ENCODE assay signal across 8 mouse cellular contexts in genomic region chr16:30188769-30189430, GRCm38 (mm10).
DNase-seq lines count a peak whose midpoint lies in the region; ATAC-seq and TF ChIP-seq lines count a peak whose summit lies in the region.

No protein-coding gene starts in this region.

- no peak for ATAC-seq in hindbrain, embryonic 14.5 days (ENCODE audit: low FRiP score)
- no peak for ATAC-seq in hindbrain, embryonic 11.5 days (ENCODE audit: low FRiP score)
- no peak for ATAC-seq in forebrain, embryonic 14.5 days
- peak; percentile 82 for ATAC-seq in hindbrain, embryonic 16.5 days

- no peak overlapping the region for H3K9ac ChIP-seq in hindbrain, embryonic 14.5 days
- H3K9ac ChIP-seq in hindbrain, embryonic 11.5 days (ENCODE audit: low read depth, low read length): no peak overlapping the region
- no peak overlapping the region for H3K9ac ChIP-seq in forebrain, embryonic 14.5 days (ENCODE audit: low read length)
- H3K9ac ChIP-seq in hindbrain, embryonic 16.5 days (ENCODE audit: low read depth, low read length): 0 out of 2 replicates have a peak overlapping the region, but pooled peaks have one; percentile 1

- H3K4me2 ChIP-seq in hindbrain, embryonic 14.5 days (replicated peaks): no peak overlapping the region
- H3K4me2 ChIP-seq in hindbrain, embryonic 11.5 days (replicated peaks; ENCODE audit: low read depth, low read length): no peak overlapping the region
- H3K4me2 ChIP-seq in forebrain, embryonic 14.5 days (ENCODE audit: low read length): no peak overlapping the region
- no peak overlapping the region for H3K4me2 ChIP-seq in hindbrain, embryonic 16.5 days (ENCODE audit: low read length)

- no peak overlapping the region for H3K4me3 ChIP-seq in hindbrain, embryonic 14.5 days (replicated peaks; ENCODE audit: low read length)
- no peak overlapping the region for H3K4me3 ChIP-seq in hindbrain, embryonic 11.5 days (ENCODE audit: low read depth, low read length)
- H3K4me3 ChIP-seq in forebrain, embryonic 14.5 days (ENCODE audit: low read depth, low read length): no peak overlapping the region
- H3K4me3 ChIP-seq in hindbrain, embryonic 16.5 days (ENCODE audit: low read length): no peak overlapping the region
- no peak overlapping the region for H3K4me3 ChIP-seq in limb, embryonic 10.5 days
- H3K4me3 ChIP-seq in testis, adult 2 months (ENCODE audit: control insufficient read depth, low read depth, low read length): no peak overlapping the region

- H3K4me1 ChIP-seq in hindbrain, embryonic 14.5 days (replicated peaks; ENCODE audit: control insufficient read depth, insufficient read depth, low read length): peaks cover 5% of the 10 kb centered on the region
- H3K4me1 ChIP-seq in hindbrain, embryonic 11.5 days (replicated peaks; ENCODE audit: control insufficient read depth, insufficient read depth, low read length): peaks cover 5% of the 10 kb centered on the region; the same call in 1 of the 2 replicates
- peaks cover 11% of the 10 kb centered on the region for H3K4me1 ChIP-seq in forebrain, embryonic 14.5 days (ENCODE audit: control insufficient read depth, insufficient read depth, low read length)
- peaks cover 36% of the 10 kb centered on the region for H3K4me1 ChIP-seq in hindbrain, embryonic 16.5 days (ENCODE audit: control insufficient read depth, insufficient read depth, low read depth, low read length)
- peaks cover 88% of the 10 kb centered on the region for H3K4me1 ChIP-seq in limb, embryonic 10.5 days
- H3K4me1 ChIP-seq in testis, adult 2 months (ENCODE audit: control insufficient read depth, insufficient read depth, low read length): peaks cover 17% of the 10 kb centered on the region

- peak; percentile 53 for TF ChIP-seq POLR2A in testis, adult 2 months (IDR thresholded peaks at IDR 0.05; ENCODE audit: control insufficient read depth, low read depth, low read length)

- H3K36me3 ChIP-seq in hindbrain, embryonic 14.5 days (replicated peaks; ENCODE audit: control insufficient read depth, insufficient read depth): no peaks in the 10 kb centered on the region
- no peaks in the 10 kb centered on the region for H3K36me3 ChIP-seq in hindbrain, embryonic 11.5 days (ENCODE audit: control insufficient read depth, insufficient read depth, low read length)
- H3K36me3 ChIP-seq in forebrain, embryonic 14.5 days (ENCODE audit: control insufficient read depth, insufficient read depth, low read length): no peaks in the 10 kb centered on the region
- H3K36me3 ChIP-seq in hindbrain, embryonic 16.5 days (ENCODE audit: control insufficient read depth, insufficient read depth, low read length): no peaks in the 10 kb centered on the region
- no peaks in the 10 kb centered on the region for H3K36me3 ChIP-seq in limb, embryonic 10.5 days
- H3K36me3 ChIP-seq in testis, adult 2 months (ENCODE audit: control insufficient read depth, insufficient read depth, low read length): no peaks in the 10 kb centered on the region

- no peak overlapping the region for H3K27ac ChIP-seq in hindbrain, embryonic 14.5 days
- H3K27ac ChIP-seq in hindbrain, embryonic 11.5 days (ENCODE audit: low read depth, low read length): no peak overlapping the region
- no peak overlapping the region for H3K27ac ChIP-seq in forebrain, embryonic 14.5 days (ENCODE audit: low read depth, low read length)
- H3K27ac ChIP-seq in hindbrain, embryonic 16.5 days (ENCODE audit: low read depth, low read length): peak overlapping the region; percentile 42; the same call in 1 of the 2 replicates
- H3K27ac ChIP-seq in limb, embryonic 10.5 days: peak overlapping the region; percentile 83
- H3K27ac ChIP-seq in testis, adult 2 months (ENCODE audit: control insufficient read depth, insufficient read depth, low read depth, low read length): peak overlapping the region; percentile 50

- peaks cover 61% of the 10 kb centered on the region for H3K27me3 ChIP-seq in hindbrain, embryonic 14.5 days (ENCODE audit: control insufficient read depth, insufficient read depth, low read length)
- H3K27me3 ChIP-seq in hindbrain, embryonic 11.5 days (ENCODE audit: control insufficient read depth, insufficient read depth, low read length): peaks cover 63% of the 10 kb centered on the region
- peaks cover 4% of the 10 kb centered on the region; the same call in 1 of the 2 replicates for H3K27me3 ChIP-seq in forebrain, embryonic 14.5 days (replicated peaks; ENCODE audit: control insufficient read depth, insufficient read depth, low read length)
- peaks cover 16% of the 10 kb centered on the region for H3K27me3 ChIP-seq in hindbrain, embryonic 16.5 days (replicated peaks; ENCODE audit: control insufficient read depth, insufficient read depth, low read length)
- H3K27me3 ChIP-seq in limb, embryonic 10.5 days (ENCODE audit: low read depth, poor library complexity, severe bottlenecking): peaks cover 59% of the 10 kb centered on the region
- no peaks in the 10 kb centered on the region for H3K27me3 ChIP-seq in testis, adult 2 months (ENCODE audit: control insufficient read depth, insufficient read depth, low read length)

- WGBS in hindbrain, embryonic 14.5 days: 50% methylated on average over 8 of the region's 8 CpGs
- 66% methylated on average over 8 of the region's 8 CpGs for WGBS in hindbrain, embryonic 11.5 days
- 59% methylated on average over 8 of the region's 8 CpGs for WGBS in forebrain, embryonic 14.5 days
- WGBS in hindbrain, embryonic 16.5 days: 50% methylated on average over 8 of the region's 8 CpGs
- 81% methylated on average over 8 of the region's 8 CpGs for WGBS in limb, embryonic 10.5 days

- peak; percentile 29 for DNase-seq in hindbrain, embryonic 14.5 days (ENCODE audit: low spot score)
- DNase-seq in hindbrain, embryonic 11.5 days (ENCODE audit: low spot score): no peak
- peak; percentile 88 for DNase-seq in adrenal gland, postnatal 10 days
- DNase-seq in forebrain, embryonic 14.5 days (ENCODE audit: low spot score): peak; percentile 39
- no peak for DNase-seq in limb, embryonic 10.5 days (ENCODE audit: low spot score)
- DNase-seq in thymus, postnatal 10 days (ENCODE audit: low spot score in 2 of 2): no peak

- TF ChIP-seq CTCF in testis, adult 2 months (IDR thresholded peaks at IDR 0.05; ENCODE audit: control insufficient read depth, insufficient read depth, insufficient replicate concordance, low read depth, low read length): no peak

- no peaks in the 10 kb centered on the region for H3K9me3 ChIP-seq in hindbrain, embryonic 14.5 days (ENCODE audit: control insufficient read depth, low read length)
- H3K9me3 ChIP-seq in hindbrain, embryonic 11.5 days (ENCODE audit: control insufficient read depth, low read length): no peaks in the 10 kb centered on the region
- H3K9me3 ChIP-seq in forebrain, embryonic 14.5 days (replicated peaks; ENCODE audit: control insufficient read depth, low read length): no peaks in the 10 kb centered on the region
- no peaks in the 10 kb centered on the region for H3K9me3 ChIP-seq in hindbrain, embryonic 16.5 days (ENCODE audit: control insufficient read depth, low read length)
- H3K9me3 ChIP-seq in limb, embryonic 10.5 days (replicated peaks): no peaks in the 10 kb centered on the region

Comparison
In these comparisons a context has a peak if more than half of its experiments do, and no peak if none do; other contexts are left out.
1. DNase-seq: peak in hindbrain, embryonic 14.5 days (single experiment), adrenal gland, postnatal 10 days (single experiment) and forebrain, embryonic 14.5 days (single experiment); none in hindbrain, embryonic 11.5 days (single experiment), limb, embryonic 10.5 days (single experiment) and thymus, postnatal 10 days (0 of 2).
2. H3K27ac ChIP-seq: peak in hindbrain, embryonic 16.5 days (single experiment), limb, embryonic 10.5 days (single experiment) and testis, adult 2 months (single experiment); none in hindbrain, embryonic 14.5 days (single experiment), hindbrain, embryonic 11.5 days (single experiment) and forebrain, embryonic 14.5 days (single experiment).